Mouse (Mus musculus): ENCODE results near the gene Pla2g6. TPM values are rescaled to one million over a fixed set of nuclear protein-coding genes. Genes with fewer than 3 reads are reported as not detected.

The Pla2g6 gene
- total RNA-seq (2023): 11.3 TPM

DNA sequence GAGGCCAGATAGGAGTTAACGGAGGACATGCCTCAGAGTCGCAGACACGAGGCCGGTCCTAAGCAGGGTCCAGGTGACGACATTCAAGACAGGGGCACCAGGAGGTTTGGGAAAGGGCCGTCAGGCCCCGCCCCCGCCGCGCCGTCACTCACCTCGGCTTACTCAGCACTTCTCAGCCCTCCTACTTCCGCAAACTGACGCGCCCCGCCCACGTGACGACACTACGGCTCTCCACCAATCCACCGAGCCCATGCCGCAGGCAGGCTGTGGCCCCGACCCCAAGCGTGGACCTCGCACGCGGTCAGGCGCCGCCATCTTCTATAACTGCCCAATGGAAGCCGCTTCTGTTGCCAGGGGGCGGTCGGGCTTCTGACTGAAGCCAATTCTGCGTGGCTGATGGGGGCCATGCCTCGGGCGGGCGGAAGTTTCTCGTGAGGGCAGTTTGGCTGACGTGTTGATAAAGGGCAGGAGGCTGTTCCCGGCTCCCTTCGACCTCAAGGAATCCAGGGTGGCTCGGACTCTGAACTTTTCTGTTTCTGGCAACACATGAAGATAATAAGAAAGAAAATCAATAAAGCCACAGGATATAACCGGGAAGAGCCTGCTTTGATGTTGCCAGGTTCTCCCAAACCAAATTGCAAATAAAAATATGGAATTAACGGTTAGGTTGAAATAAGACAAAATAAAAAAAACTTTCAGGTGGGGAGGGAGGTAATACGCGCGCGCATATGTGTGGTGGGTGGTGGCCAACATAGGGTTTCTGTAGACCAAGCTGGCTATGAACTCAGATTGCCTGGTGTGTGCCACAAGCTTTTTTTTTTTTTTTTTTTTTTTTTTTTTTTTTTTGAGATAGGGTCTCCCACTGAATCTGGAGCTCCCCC lies at the start of gene Pla2g6:
Pla2g6 (minus strand) TSS at position 333 of the 881 bp plus-strand sequence.

DNA sequence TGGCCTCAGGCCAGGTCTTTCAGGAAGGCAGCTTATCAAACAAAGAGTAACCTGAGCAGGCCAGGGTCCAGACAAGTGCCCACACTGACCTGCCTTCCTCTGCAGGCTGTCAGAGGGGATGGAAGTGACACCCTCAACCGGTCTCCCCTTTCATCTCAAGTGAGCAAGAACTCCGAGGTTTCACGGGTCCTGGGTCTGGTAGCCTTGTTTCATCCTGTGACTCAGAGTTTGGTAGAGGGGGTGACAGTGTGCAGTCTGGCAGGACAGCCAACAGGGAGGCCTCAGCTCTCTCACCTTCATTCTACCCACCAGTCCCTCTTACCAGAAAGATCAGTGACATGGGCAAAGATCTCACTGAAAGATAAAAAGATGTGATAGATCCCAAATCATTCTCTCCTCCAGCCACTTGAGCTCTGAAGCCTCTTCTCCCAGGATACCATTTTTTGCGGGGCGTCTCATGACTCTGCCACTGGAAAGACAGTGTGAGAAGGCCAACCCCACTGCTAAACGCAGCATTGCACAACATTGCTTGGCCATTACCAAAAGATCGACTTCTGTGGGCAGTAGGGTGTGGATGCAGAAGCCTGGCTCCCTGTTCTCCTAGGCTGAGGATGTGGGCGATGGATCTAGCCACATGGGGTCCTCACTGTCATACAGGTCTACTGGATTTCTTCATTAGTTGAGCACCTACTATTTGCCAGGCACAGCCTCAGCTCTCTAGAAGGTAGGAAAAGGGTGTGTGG lies 18.0 kb upstream of the Pla2g6 start, which contains the start of gene Maff:
Maff (plus strand) TSS at position 571 of the 743 bp plus-strand sequence.

DNA sequence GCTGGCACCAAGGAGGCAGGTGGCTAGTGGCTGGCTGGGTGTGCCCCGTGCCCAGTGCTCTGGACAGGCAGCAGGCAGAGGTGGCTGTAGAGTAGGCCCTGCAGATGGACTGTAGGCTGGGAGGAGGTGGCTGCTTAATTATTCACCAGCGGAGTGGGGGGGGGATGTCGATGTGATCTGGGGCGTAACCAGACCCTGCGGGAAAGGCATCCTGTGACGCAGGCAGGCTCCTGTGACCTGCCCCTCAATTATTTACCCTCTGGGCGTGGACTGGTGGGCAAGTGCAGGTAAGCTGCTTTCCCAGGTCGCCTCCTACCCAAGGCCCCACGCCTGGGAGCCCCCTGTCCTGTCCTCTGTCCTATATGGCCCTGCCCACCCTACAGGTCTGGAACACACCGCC lies 42.8 kb downstream of the Pla2g6 start, which contains the start of gene Baiap2l2:
Baiap2l2 (minus strand) TSS at position 139 of the 400 bp plus-strand sequence.

DNA sequence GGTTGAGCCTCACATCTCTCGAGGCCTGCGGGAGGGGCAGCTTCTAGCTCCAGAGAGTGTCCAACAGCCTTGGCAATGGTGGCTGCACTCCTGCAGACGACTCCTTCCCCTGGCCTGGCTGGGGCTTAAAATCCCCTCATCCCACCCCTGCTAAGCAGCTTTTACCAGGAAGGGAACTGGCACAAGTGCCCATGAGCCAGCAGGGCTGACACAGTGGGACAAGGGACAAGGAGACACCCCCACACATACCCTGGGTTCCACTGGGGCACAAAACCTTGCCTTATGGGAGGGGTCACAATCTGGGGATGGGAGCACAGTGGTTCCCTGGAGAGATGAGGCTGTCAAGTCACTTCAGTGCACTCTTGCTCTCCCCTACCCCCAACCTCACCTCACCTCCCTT lies 73.5 kb downstream of the Pla2g6 start, which contains the start of gene Slc16a8:
Slc16a8 (minus strand) TSS at position 101 of the 400 bp plus-strand sequence.

Other genes starting within 250 kb of the Pla2g6 start
- 65.1 TPM for gene Micall1, start 219.5 kb downstream of the Pla2g6 start, total RNA-seq (2023)
- gene Polr2f, start 187.4 kb downstream of the Pla2g6 start, total RNA-seq (2023): 44.4 TPM
- not detected for gene 1700088E04Rik, start 187.1 kb downstream of the Pla2g6 start, total RNA-seq (2023)
- not detected for gene Sox10, start 163.2 kb downstream of the Pla2g6 start, total RNA-seq (2023)
- gene Pick1, start 99.2 kb downstream of the Pla2g6 start, total RNA-seq (2023): 24.8 TPM
- gene Gm49486, start 99.0 kb downstream of the Pla2g6 start, total RNA-seq (2023): 0.92 TPM
- gene Slc16a8, start 73.6 kb downstream of the Pla2g6 start, total RNA-seq (2023): not detected
- 0.65 TPM for gene Baiap2l2, start 42.9 kb downstream of the Pla2g6 start, total RNA-seq (2023)
- 211 TPM for gene Maff, start 18.2 kb upstream of the Pla2g6 start, total RNA-seq (2023)
- 41.9 TPM for gene Tmem184b, start 75.2 kb upstream of the Pla2g6 start, total RNA-seq (2023)
- gene Csnk1e, start 127.2 kb upstream of the Pla2g6 start, total RNA-seq (2023): 73.7 TPM
- not detected for gene Kcnj4, start 176.9 kb upstream of the Pla2g6 start, total RNA-seq (2023)
- not detected for gene Kdelr3, start 188.0 kb upstream of the Pla2g6 start, total RNA-seq (2023)
- gene Ddx17, start 218.4 kb upstream of the Pla2g6 start, total RNA-seq (2023): 302 TPM